In the genomic region with DNA sequence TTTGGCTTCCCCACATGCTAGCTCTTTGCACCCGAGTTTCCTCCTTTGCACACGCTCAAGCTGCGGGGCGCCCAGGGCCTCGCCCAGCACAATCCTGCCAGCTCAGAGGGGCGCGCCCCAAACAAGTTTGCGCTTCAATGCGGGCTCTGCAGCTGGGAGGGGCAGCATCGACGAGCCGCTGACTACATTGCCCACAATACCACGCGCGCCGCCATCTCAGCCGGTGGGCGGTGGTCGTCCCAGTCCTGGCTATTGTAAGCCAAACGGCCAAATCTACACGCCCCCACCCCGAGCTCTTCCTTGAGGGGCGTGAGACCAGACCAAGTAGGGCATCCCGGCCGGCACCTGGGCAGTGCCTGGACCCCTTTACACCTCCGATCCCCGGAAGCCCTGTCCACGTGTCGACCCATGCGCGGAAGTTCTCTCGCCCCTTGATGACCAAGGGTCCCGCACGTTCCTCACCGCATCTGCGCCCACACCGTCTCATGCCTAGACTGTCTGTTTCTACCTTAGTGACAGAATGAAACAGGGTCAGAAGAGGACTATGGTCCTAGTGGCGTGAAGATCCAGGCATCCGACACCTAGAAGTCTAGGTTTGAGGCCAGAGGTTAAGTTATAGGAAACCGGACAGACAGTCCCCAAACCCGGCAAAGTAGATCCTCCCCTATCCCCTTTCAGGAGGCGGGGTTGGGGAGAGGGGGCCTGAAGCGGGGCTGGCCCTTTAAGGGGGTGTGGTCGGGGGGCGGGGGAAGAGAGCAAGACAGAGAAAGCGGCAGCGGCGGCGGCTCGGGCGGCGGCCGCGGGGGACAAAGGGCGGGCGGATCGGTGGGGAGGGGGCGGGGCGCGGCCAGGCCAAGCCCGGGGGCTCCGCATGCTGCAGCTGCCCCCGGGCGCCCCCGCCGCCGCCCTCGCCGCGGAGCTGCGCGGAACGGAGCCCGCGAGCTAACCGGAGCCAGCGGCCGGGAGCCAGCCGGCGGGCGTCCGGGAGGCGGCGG, we compare ENCODE assay signal across 8 mouse cellular contexts. TPM values are rescaled to one million over a fixed set of nuclear protein-coding genes. Genes with fewer than 3 reads are reported as not detected.
A peak's percentile ranks its signal among the peaks of the same experiment; 100 is the strongest.
DNase-seq lines count a peak whose midpoint lies in the region; ATAC-seq and TF ChIP-seq lines count a peak whose summit lies in the region.

A gene (plus strand): TSS at position 758 of the 995 bp plus-strand sequence.

- peaks cover 90% of the 10 kb centered on the region for H3K4me1 ChIP-seq in erythroblast, embryonic 14.5 days (ENCODE audit: control insufficient read depth)
- peaks cover 57% of the 10 kb centered on the region for H3K4me1 ChIP-seq in heart, embryonic 11.5 days (ENCODE audit: control insufficient read depth, insufficient read depth, low read length)
- H3K4me1 ChIP-seq in kidney, postnatal 0 days (replicated peaks; ENCODE audit: insufficient read depth, low read length) = peaks cover 34% of the 10 kb centered on the region
- peaks cover 88% of the 10 kb centered on the region for H3K4me1 ChIP-seq in liver, embryonic 15.5 days (replicated peaks)
- H3K4me1 ChIP-seq in neural tube, embryonic 12.5 days = peaks cover 62% of the 10 kb centered on the region

- DNase-seq in CD4-positive, CD25-positive, alpha-beta regulatory T cell, adult 2 months (ENCODE audit: low read depth, low spot score) = peak; percentile 86
- DNase-seq in adrenal gland, postnatal 36 days = peak; percentile 84 to 93
- peak; percentile 90 for DNase-seq in kidney, postnatal 0 days (ENCODE audit: low spot score)
- peak; percentile 78 to 83 for DNase-seq in thymus, adult 18-20 months

- H3K27ac ChIP-seq in heart, embryonic 11.5 days (ENCODE audit: low read depth, low read length) = peak within 1 kb of the TSS; percentile 83
- peak within 1 kb of the TSS; percentile 85 for H3K27ac ChIP-seq in kidney, postnatal 0 days
- H3K27ac ChIP-seq in liver, embryonic 15.5 days (replicated peaks) = peak within 1 kb of the TSS; percentile 76
- H3K27ac ChIP-seq in neural tube, embryonic 12.5 days = peak within 1 kb of the TSS; percentile 84

- peaks cover 26% of the 10 kb centered on the region for H3K36me3 ChIP-seq in erythroblast, embryonic 14.5 days (ENCODE audit: control insufficient read depth)
- peaks cover 7% of the 10 kb centered on the region for H3K36me3 ChIP-seq in heart, embryonic 11.5 days (ENCODE audit: control insufficient read depth, insufficient read depth, low read length)
- H3K36me3 ChIP-seq in kidney, postnatal 0 days (ENCODE audit: insufficient read depth, low read length) = 0 out of 2 replicates have a peak, but pooled peaks cover 14% of the 10 kb centered on the region
- H3K36me3 ChIP-seq in liver, embryonic 15.5 days (replicated peaks) = peaks cover 19% of the 10 kb centered on the region
- H3K36me3 ChIP-seq in neural tube, embryonic 12.5 days = peaks cover 19% of the 10 kb centered on the region

- peak within 1 kb of the TSS; percentile 82 for H3K4me3 ChIP-seq in erythroblast, embryonic 14.5 days (replicated peaks)
- peak within 1 kb of the TSS; percentile 65 for H3K4me3 ChIP-seq in heart, embryonic 11.5 days (ENCODE audit: low read depth, low read length)
- peak within 1 kb of the TSS; percentile 69 for H3K4me3 ChIP-seq in kidney, postnatal 0 days (replicated peaks; ENCODE audit: low read depth, low read length)
- peak within 1 kb of the TSS; percentile 69 for H3K4me3 ChIP-seq in liver, embryonic 15.5 days (replicated peaks)
- peak within 1 kb of the TSS; percentile 67 for H3K4me3 ChIP-seq in neural tube, embryonic 12.5 days

- TF ChIP-seq CTCF in kidney, postnatal 0 days (IDR thresholded peaks at IDR 0.05; ENCODE audit: low read depth) = no peak

- peak within 1 kb of the TSS; percentile 90 for H3K4me2 ChIP-seq in heart, embryonic 11.5 days
- peak within 1 kb of the TSS; percentile 92 for H3K4me2 ChIP-seq in kidney, postnatal 0 days (ENCODE audit: low read length)
- peak within 1 kb of the TSS; percentile 90 for H3K4me2 ChIP-seq in liver, embryonic 15.5 days
- peak within 1 kb of the TSS; percentile 76 for H3K4me2 ChIP-seq in neural tube, embryonic 12.5 days (replicated peaks)

- peak within 1 kb of the TSS; percentile 83 for H3K9ac ChIP-seq in heart, embryonic 11.5 days (ENCODE audit: low read depth, low read length)
- H3K9ac ChIP-seq in kidney, postnatal 0 days (ENCODE audit: low read depth, low read length) = peak within 1 kb of the TSS; percentile 72
- H3K9ac ChIP-seq in liver, embryonic 15.5 days = peak within 1 kb of the TSS; percentile 56
- peak within 1 kb of the TSS; percentile 89 for H3K9ac ChIP-seq in neural tube, embryonic 12.5 days

- H3K9me3 ChIP-seq in erythroblast, embryonic 14.5 days (ENCODE audit: control insufficient read depth, low read length) = no peaks in the 10 kb centered on the region
- H3K9me3 ChIP-seq in heart, embryonic 11.5 days (replicated peaks; ENCODE audit: control insufficient read depth, low read length) = no peaks in the 10 kb centered on the region
- H3K9me3 ChIP-seq in kidney, postnatal 0 days (replicated peaks; ENCODE audit: low read length) = no peaks in the 10 kb centered on the region
- H3K9me3 ChIP-seq in liver, embryonic 15.5 days (replicated peaks) = no peaks in the 10 kb centered on the region
- H3K9me3 ChIP-seq in neural tube, embryonic 12.5 days = no peaks in the 10 kb centered on the region

- WGBS in heart, embryonic 11.5 days (ENCODE audit: insufficient replicate concordance) = under 1% methylated on average over 60 of the region's 84 CpGs
- under 1% methylated on average over 69 of the region's 84 CpGs for WGBS in kidney, postnatal 0 days
- WGBS in liver, embryonic 15.5 days (ENCODE audit: insufficient replicate concordance) = under 1% methylated on average over 79 of the region's 84 CpGs
- under 1% methylated on average over 70 of the region's 84 CpGs for WGBS in neural tube, embryonic 12.5 days

- no peaks in the 10 kb centered on the region; the same call in none of the 2 replicates for H3K27me3 ChIP-seq in erythroblast, embryonic 14.5 days (ENCODE audit: control insufficient read depth)
- H3K27me3 ChIP-seq in heart, embryonic 11.5 days (ENCODE audit: control insufficient read depth, insufficient read depth, low read length) = no peaks in the 10 kb centered on the region
- no peaks in the 10 kb centered on the region for H3K27me3 ChIP-seq in kidney, postnatal 0 days (ENCODE audit: insufficient read depth, low read length)
- H3K27me3 ChIP-seq in liver, embryonic 15.5 days = peaks cover 2% of the 10 kb centered on the region
- H3K27me3 ChIP-seq in neural tube, embryonic 12.5 days (replicated peaks) = peaks cover 3% of the 10 kb centered on the region; the same call in 1 of the 2 replicates

- peak; percentile 67 for ATAC-seq in heart, embryonic 11.5 days (replicated peaks; ENCODE audit: insufficient number of reproducible peaks, low FRiP score, low TSS enrichment)
- ATAC-seq in kidney, postnatal 0 days (replicated peaks; ENCODE audit: low FRiP score, low read depth) = peak; percentile 43
- ATAC-seq in liver, embryonic 15.5 days (ENCODE audit: insufficient read depth) = peak; percentile 60
- ATAC-seq in neural tube, embryonic 12.5 days (ENCODE audit: low FRiP score, low read depth) = peak; percentile 61

RNA-seq across cellular contexts. Expression of the gene that starts here (rescaled TPM):
- total RNA-seq in adrenal gland, postnatal 36 days (2021) = 100 to 1,000 TPM; 203 TPM
- 15.6 and 17.4 TPM in 2 replicates for polyA plus RNA-seq in erythroblast, embryonic 14.5 days (2012)
- polyA plus RNA-seq in heart, embryonic 11.5 days (2014; fragmentation: Nextera tagmentation; extraction: Ambion mirVana) = 162 and 177 TPM in 2 replicates
- 144 and 174 TPM in 2 replicates for polyA plus RNA-seq in kidney, postnatal 0 days (2015; fragmentation: Nextera tagmentation; extraction: Ambion mirVana)
- 51.4 and 55.8 TPM in 2 replicates for polyA plus RNA-seq in liver, embryonic 15.5 days (2015; fragmentation: Nextera tagmentation; extraction: Ambion mirVana)
- polyA plus RNA-seq in neural tube, embryonic 12.5 days (2016; fragmentation: Nextera tagmentation; extraction: Ambion mirVana) = 324 and 325 TPM in 2 replicates

Comparison
In these comparisons a context has a peak if more than half of its experiments do, and no peak if none do; other contexts are left out.
1. Peak in every context shown above with its lines: DNase-seq, ATAC-seq, H3K4me3 ChIP-seq and H3K27ac ChIP-seq.